Mouse (Mus musculus) testis, adult 2 months (tissue): ENCODE measurements at regions not wholly inside any gene's neighbourhood (a gene's known extent, or its start where the extent isn't known, plus 50 kb on each side); places are given as distances from the start of the nearest gene placed in this dataset.

Experiments used
- H3K27ac ChIP-seq: fragments of 200-500 bp; 2 replicates; pipeline ENCODE4 v1.5.1; 2012; ENCODE audit warnings: low read depth, low read length; ENCODE audit not compliant: control insufficient read depth, insufficient read depth
- H3K27me3 ChIP-seq: fragments of 200-500 bp; 2 replicates; pipeline ENCODE4 v1.6.1; 2012; ENCODE audit warnings: mild to moderate bottlenecking, low read length, moderate library complexity; ENCODE audit not compliant: control insufficient read depth, insufficient read depth
- H3K36me3 ChIP-seq: fragments of 200-500 bp; 2 replicates; pipeline ENCODE4 v1.6.1; 2012; ENCODE audit warnings: mild to moderate bottlenecking, low read length; ENCODE audit not compliant: control insufficient read depth, insufficient read depth
- H3K4me1 ChIP-seq: fragments of 200-500 bp; 2 replicates; pipeline ENCODE4 v1.6.1; 2012; ENCODE audit warnings: low read length; ENCODE audit not compliant: control insufficient read depth, insufficient read depth
- H3K4me3 ChIP-seq: fragments of 200-500 bp; 2 replicates; pipeline ENCODE4 v1.5.1; 2012; ENCODE audit warnings: low read depth, mild to moderate bottlenecking, low read length, moderate library complexity, mixed read lengths; ENCODE audit not compliant: control insufficient read depth
- CTCF ChIP-seq: fragments of 200-500 bp; IDR thresholded peaks from 2 replicates; pipeline ENCODE4 v1.5.1; 2012; ENCODE audit warnings: low read depth, mild to moderate bottlenecking, inconsistent platforms, low read length, moderate library complexity; ENCODE audit not compliant: control insufficient read depth, insufficient read depth, insufficient replicate concordance
- POLR2A ChIP-seq: fragments of 200-500 bp; IDR thresholded peaks from 2 replicates; pipeline ENCODE4 v1.6.1; 2012; ENCODE audit warnings: low read depth, mild to moderate bottlenecking, inconsistent platforms, low read length, moderate library complexity; ENCODE audit not compliant: control insufficient read depth

DNA sequence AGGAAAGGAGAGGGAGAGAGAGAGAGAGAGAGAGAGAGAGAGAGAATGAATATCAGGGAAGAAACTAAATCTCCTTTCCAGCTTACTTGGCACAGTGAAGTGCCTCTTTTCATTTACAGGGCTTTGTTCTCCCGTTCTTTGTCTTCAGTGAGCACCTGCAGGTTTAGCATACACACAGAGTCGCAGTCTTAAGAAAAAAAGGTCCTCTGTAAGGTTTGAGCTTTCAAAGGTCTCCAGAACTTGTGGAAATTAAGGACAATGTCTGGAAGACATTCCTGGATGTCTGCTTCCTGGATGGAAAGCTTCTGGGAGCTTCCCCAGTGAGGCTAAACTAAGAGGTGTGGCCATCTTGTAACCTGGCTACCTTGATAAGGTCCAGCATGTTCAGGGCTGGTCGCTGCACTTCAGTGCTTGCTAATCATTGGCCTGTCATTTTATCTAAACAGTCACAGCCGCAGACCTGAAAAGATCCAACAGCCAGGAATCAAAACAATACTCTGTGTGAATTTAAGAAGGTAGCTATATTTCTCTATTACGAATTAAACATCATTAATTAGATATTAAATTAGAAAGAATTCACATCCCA is 113.1 kb upstream of the Ralgapa2 start:
- Histone ChIP-seq H3K36me3 (no peaks in the 10 kb centered on the region), H3K27ac (no peak overlapping the region), H3K27me3 (no peaks in the 10 kb centered on the region), H3K4me3 (no peak overlapping the region), H3K4me1 (no peaks in the 10 kb centered on the region)
- no peak for TF ChIP-seq CTCF
- no peak for TF ChIP-seq POLR2A

DNA sequence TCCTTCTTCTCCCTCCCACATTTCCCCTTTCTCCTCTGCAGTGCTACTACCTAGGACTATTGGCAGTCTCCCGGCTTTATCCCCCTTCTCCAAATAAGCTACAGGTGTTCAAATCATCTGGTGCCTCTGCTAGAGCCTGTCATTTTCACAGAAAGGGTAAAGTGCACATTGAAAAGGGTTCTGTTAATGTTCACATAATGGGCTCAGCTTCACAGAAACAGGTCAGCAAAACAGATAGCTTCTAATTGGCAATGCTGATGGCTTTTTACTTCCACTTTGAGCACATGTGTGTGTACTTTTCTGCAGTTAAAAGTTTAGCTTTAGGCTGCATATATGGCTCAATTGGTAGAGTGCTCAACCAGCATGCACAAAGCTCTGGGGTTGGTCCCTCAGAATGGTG is 114.4 kb upstream of the Ralgapa2 start:
- TF ChIP-seq CTCF: no peak
- TF ChIP-seq POLR2A: no peak
- no peaks in the 10 kb centered on the region for H3K27me3 ChIP-seq
- no peak overlapping the region for H3K27ac ChIP-seq
- no peaks in the 10 kb centered on the region for H3K36me3 ChIP-seq
- H3K4me1 ChIP-seq: no peaks in the 10 kb centered on the region
- no peak overlapping the region for H3K4me3 ChIP-seq

DNA sequence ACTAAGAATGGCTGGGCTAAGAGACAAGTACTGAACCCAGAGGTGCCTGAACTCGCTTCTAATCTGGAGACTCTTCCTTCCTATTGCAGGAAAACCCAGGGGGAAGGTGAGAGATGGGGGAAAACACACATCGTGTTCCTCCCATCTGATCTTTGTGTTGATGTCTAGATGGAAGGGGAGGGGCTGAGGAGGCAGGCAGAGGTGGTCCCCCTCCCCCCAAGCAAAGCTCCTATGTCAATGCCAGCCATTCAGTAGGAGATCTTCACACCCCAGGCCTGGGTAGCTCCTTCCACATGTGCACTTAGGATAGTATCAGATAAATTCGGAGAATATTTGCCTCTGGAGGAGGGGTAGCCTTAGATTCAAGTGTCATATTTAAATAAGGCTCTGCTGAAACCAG is 118.0 kb upstream of the Ralgapa2 start:
- Histone ChIP-seq H3K36me3 (no peaks in the 10 kb centered on the region), H3K4me1 (no peaks in the 10 kb centered on the region), H3K27me3 (no peaks in the 10 kb centered on the region), H3K4me3 (no peak overlapping the region), H3K27ac (no peak overlapping the region)
- TF ChIP-seq POLR2A (no peak), CTCF (no peak)

DNA sequence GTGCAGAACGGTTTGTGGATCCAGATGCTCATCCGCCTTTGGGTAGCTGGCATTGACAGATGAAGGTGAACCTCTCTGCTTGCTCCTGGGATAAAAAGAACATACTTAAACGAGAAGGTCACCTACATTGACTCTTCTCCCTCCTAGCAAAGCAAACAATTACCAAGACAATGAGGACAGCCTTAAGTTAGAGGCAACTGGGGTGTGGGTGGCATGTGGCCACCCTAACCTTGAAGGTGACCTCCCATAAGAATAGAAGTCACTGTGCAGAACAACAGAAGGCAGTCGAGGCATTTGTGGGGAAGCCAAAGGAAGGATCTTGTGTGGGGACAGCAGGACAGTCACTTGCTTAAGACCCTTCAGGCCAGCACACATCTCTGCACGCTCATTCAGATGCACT is 119.0 kb upstream of the Ralgapa2 start:
- H3K4me3 ChIP-seq: no peak overlapping the region
- no peaks in the 10 kb centered on the region for H3K27me3 ChIP-seq
- no peaks in the 10 kb centered on the region for H3K4me1 ChIP-seq
- no peak overlapping the region for H3K27ac ChIP-seq
- TF ChIP-seq POLR2A: no peak
- TF ChIP-seq CTCF: no peak
- H3K36me3 ChIP-seq: no peaks in the 10 kb centered on the region

GRCm38 (mm10) chr2:146633329-146634070 is 121.4 kb upstream of the Ralgapa2 start:
- TF ChIP-seq CTCF (peak; percentile 26; the same call in 1 of the 2 replicates), POLR2A (no peak)
- Histone ChIP-seq H3K4me3 (no peak overlapping the region), H3K27me3 (no peaks in the 10 kb centered on the region), H3K36me3 (no peaks in the 10 kb centered on the region), H3K27ac (no peak overlapping the region), H3K4me1 (no peaks in the 10 kb centered on the region)

GRCm38 (mm10) chr2:146637573-146637972 is 125.4 kb upstream of the Ralgapa2 start:
- H3K4me3 ChIP-seq: no peak overlapping the region
- H3K27me3 ChIP-seq: no peaks in the 10 kb centered on the region
- no peaks in the 10 kb centered on the region for H3K36me3 ChIP-seq
- H3K27ac ChIP-seq: no peak overlapping the region
- H3K4me1 ChIP-seq: no peaks in the 10 kb centered on the region
- TF ChIP-seq CTCF (no peak), POLR2A (no peak)

GRCm38 (mm10) chr2:146646237-146646972 is 134.3 kb upstream of the Ralgapa2 start:
- no peaks in the 10 kb centered on the region for H3K27me3 ChIP-seq
- TF ChIP-seq CTCF (no peak), POLR2A (no peak)
- H3K27ac ChIP-seq: no peak overlapping the region
- H3K4me1 ChIP-seq: no peaks in the 10 kb centered on the region
- H3K36me3 ChIP-seq: no peaks in the 10 kb centered on the region
- no peak overlapping the region for H3K4me3 ChIP-seq
